31 mouse cellular contexts compared by ENCODE assay signal in the genomic region with DNA sequence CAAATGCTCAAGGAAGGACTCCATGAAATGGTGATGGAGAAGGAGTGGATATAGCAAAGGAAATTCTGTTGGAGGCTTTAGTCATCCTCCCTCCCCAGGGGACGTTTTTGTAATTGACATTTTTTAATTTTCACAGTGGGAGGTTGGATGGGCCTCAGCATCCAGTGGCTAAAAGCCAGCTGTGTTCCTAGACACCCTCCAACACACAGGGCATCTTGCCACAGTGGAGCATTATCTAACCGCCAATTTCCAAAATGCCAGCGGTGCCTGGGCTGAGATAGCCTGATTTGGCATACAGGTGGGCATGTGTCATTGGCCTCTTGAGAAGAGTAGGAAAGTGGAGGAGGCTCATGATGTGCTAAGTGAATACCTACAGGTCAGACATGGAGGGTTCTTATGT.
A peak's percentile ranks its signal among the peaks of the same experiment; 100 is the strongest.
DNase-seq lines count a peak whose midpoint lies in the region; ATAC-seq and TF ChIP-seq lines count a peak whose summit lies in the region.
"Had no signal": no experiment of that assay in that cellular context is flagged by ENCODE, and none has a peak within 500 bp of the region (broad histone marks: within the 10 kb centered on the region; RNA-seq: fewer than 3 reads in every experiment).

No protein-coding gene starts in this region.

- no peaks in the 10 kb centered on the region for H3K36me3 ChIP-seq in hindbrain, postnatal 0 days (ENCODE audit: insufficient read depth, low read length)
- H3K36me3 ChIP-seq in hindbrain, embryonic 10.5 days: no peaks in the 10 kb centered on the region
- no peaks in the 10 kb centered on the region for H3K36me3 ChIP-seq in midbrain, embryonic 14.5 days (ENCODE audit: control insufficient read depth, insufficient read depth, low read length)
- no peaks in the 10 kb centered on the region for H3K36me3 ChIP-seq in midbrain, embryonic 15.5 days (replicated peaks)
- no peaks in the 10 kb centered on the region for H3K36me3 ChIP-seq in neural tube, embryonic 14.5 days (ENCODE audit: control insufficient read depth, insufficient read depth, low read length)
- H3K36me3 ChIP-seq: embryonic facial prominence, embryonic 10.5 days; embryonic facial prominence, embryonic 13.5 days; forebrain, embryonic 12.5 days; forebrain, embryonic 15.5 days; G1E; hindbrain, embryonic 12.5 days had no signal

- H3K27ac ChIP-seq in hindbrain, postnatal 0 days: no peak overlapping the region
- no peak overlapping the region for H3K27ac ChIP-seq in hindbrain, embryonic 10.5 days
- H3K27ac ChIP-seq in midbrain, embryonic 14.5 days (replicated peaks; ENCODE audit: low read depth, low read length): no peak overlapping the region
- no peak overlapping the region for H3K27ac ChIP-seq in midbrain, embryonic 15.5 days
- H3K27ac ChIP-seq in neural tube, embryonic 14.5 days (ENCODE audit: low read depth, low read length): no peak overlapping the region
- H3K27ac ChIP-seq: embryonic facial prominence, embryonic 10.5 days; embryonic facial prominence, embryonic 13.5 days; forebrain, embryonic 12.5 days; forebrain, embryonic 15.5 days; gastrocnemius, adult 2 months; hindbrain, embryonic 12.5 days had no signal

- no peak for ATAC-seq in hindbrain, postnatal 0 days
- no peak for ATAC-seq in midbrain, embryonic 14.5 days (ENCODE audit: low FRiP score, low TSS enrichment)
- no peak for ATAC-seq in midbrain, embryonic 15.5 days (replicated peaks)
- ATAC-seq in neural tube, embryonic 14.5 days (ENCODE audit: low read depth): peak; percentile 63; the same call in 1 of the 2 replicates
- ATAC-seq: forebrain, embryonic 15.5 days; hindbrain, embryonic 16.5 days; inflammation-experienced regulatory T-cells, adult 6 months; intestine, embryonic 16.5 days; Patski had no signal

- no peak overlapping the region for H3K9ac ChIP-seq in hindbrain, postnatal 0 days (replicated peaks; ENCODE audit: low read length)
- H3K9ac ChIP-seq in midbrain, embryonic 14.5 days (replicated peaks; ENCODE audit: low read length): no peak overlapping the region
- H3K9ac ChIP-seq in midbrain, embryonic 15.5 days: no peak overlapping the region
- no peak overlapping the region for H3K9ac ChIP-seq in neural tube, embryonic 14.5 days (replicated peaks; ENCODE audit: low read depth, low read length)
- H3K9ac ChIP-seq: embryonic facial prominence, embryonic 13.5 days; forebrain, embryonic 12.5 days; forebrain, embryonic 15.5 days; hindbrain, embryonic 12.5 days had no signal

- DNase-seq in cerebellum, postnatal 14 days: peak; percentile 32 to 49
- DNase-seq in cerebellum, postnatal 36 days: no peak
- peak; percentile 9 for DNase-seq in hindbrain, postnatal 0 days (ENCODE audit: low spot score)
- no peak for DNase-seq in hindbrain, embryonic 10.5 days (ENCODE audit: low spot score)
- DNase-seq in midbrain, embryonic 14.5 days: peak; percentile 19
- no peak for DNase-seq in heart, postnatal 14 days
- DNase-seq: adrenal gland, postnatal 10 days; adrenal gland, postnatal 36 days; B cell, adult 2 months; cerebellum, adult 11 months; cerebellum, adult 2 months; cerebellum, adult 9-11 months; embryo, embryonic 11 days; gastrocnemius, adult 2 months; gastrocnemius, postnatal 14 days; heart, adult 11 months; heart, postnatal 36 days had no signal

- 41% methylated on average over 3 of the region's 3 CpGs for WGBS in hindbrain, postnatal 0 days
- WGBS in hindbrain, embryonic 10.5 days: 76% methylated on average over 3 of the region's 3 CpGs
- WGBS in midbrain, embryonic 14.5 days: 69% methylated on average over 3 of the region's 3 CpGs
- WGBS in midbrain, embryonic 15.5 days: 66% methylated on average over 3 of the region's 3 CpGs
- WGBS in neural tube, embryonic 14.5 days: 29% methylated on average over 3 of the region's 3 CpGs

- intact Hi-C loops in heart, postnatal 14 days (cut with DNase I): no loop called here

- H3K9me3 ChIP-seq in hindbrain, postnatal 0 days (ENCODE audit: low read length): no peaks in the 10 kb centered on the region
- no peaks in the 10 kb centered on the region for H3K9me3 ChIP-seq in hindbrain, embryonic 10.5 days
- H3K9me3 ChIP-seq in midbrain, embryonic 14.5 days (ENCODE audit: control insufficient read depth, low read length): no peaks in the 10 kb centered on the region
- H3K9me3 ChIP-seq in midbrain, embryonic 15.5 days: no peaks in the 10 kb centered on the region
- H3K9me3 ChIP-seq in neural tube, embryonic 14.5 days (ENCODE audit: control insufficient read depth, low read length): no peaks in the 10 kb centered on the region
- H3K9me3 ChIP-seq: embryonic facial prominence, embryonic 10.5 days; embryonic facial prominence, embryonic 13.5 days; forebrain, embryonic 12.5 days; forebrain, embryonic 15.5 days; hindbrain, embryonic 12.5 days had no signal

- no peaks in the 10 kb centered on the region for H3K4me1 ChIP-seq in hindbrain, postnatal 0 days (ENCODE audit: insufficient read depth, low read length)
- peaks cover 10% of the 10 kb centered on the region for H3K4me1 ChIP-seq in hindbrain, embryonic 10.5 days (replicated peaks)
- no peaks in the 10 kb centered on the region for H3K4me1 ChIP-seq in midbrain, embryonic 14.5 days (ENCODE audit: control insufficient read depth, insufficient read depth, low read length)
- H3K4me1 ChIP-seq in midbrain, embryonic 15.5 days: no peaks in the 10 kb centered on the region
- H3K4me1 ChIP-seq in neural tube, embryonic 14.5 days (ENCODE audit: control insufficient read depth, insufficient read depth, low read length): peaks cover 7% of the 10 kb centered on the region; the same call in 1 of the 2 replicates
- H3K4me1 ChIP-seq: embryonic facial prominence, embryonic 13.5 days; forebrain, embryonic 15.5 days had no signal

- H3K4me3 ChIP-seq in hindbrain, postnatal 0 days (ENCODE audit: low read length): no peak overlapping the region
- H3K4me3 ChIP-seq in hindbrain, embryonic 10.5 days: no peak overlapping the region
- no peak overlapping the region for H3K4me3 ChIP-seq in midbrain, embryonic 14.5 days (replicated peaks; ENCODE audit: low read depth, low read length)
- no peak overlapping the region for H3K4me3 ChIP-seq in midbrain, embryonic 15.5 days
- no peak overlapping the region for H3K4me3 ChIP-seq in neural tube, embryonic 14.5 days (ENCODE audit: low read depth, low read length)
- H3K4me3 ChIP-seq: embryonic facial prominence, embryonic 10.5 days; embryonic facial prominence, embryonic 13.5 days; erythroblast, embryonic 14.5 days; forebrain, embryonic 12.5 days; forebrain, embryonic 15.5 days; gastrocnemius, adult 2 months; hindbrain, embryonic 12.5 days had no signal

- no peak for TF ChIP-seq CTCF in hindbrain, postnatal 0 days (IDR thresholded peaks at IDR 0.05; ENCODE audit: low read depth)

- no peak overlapping the region for H3K4me2 ChIP-seq in hindbrain, postnatal 0 days (ENCODE audit: low read depth, low read length)
- H3K4me2 ChIP-seq in midbrain, embryonic 14.5 days (ENCODE audit: low read length): no peak overlapping the region
- no peak overlapping the region for H3K4me2 ChIP-seq in midbrain, embryonic 15.5 days
- H3K4me2 ChIP-seq in neural tube, embryonic 14.5 days (ENCODE audit: low read depth, low read length): no peak overlapping the region
- H3K4me2 ChIP-seq: embryonic facial prominence, embryonic 13.5 days; forebrain, embryonic 12.5 days; forebrain, embryonic 15.5 days; heart, embryonic 11.5 days; hindbrain, embryonic 12.5 days had no signal

- no peaks in the 10 kb centered on the region for H3K27me3 ChIP-seq in hindbrain, postnatal 0 days (ENCODE audit: insufficient read depth, low read length)
- no peaks in the 10 kb centered on the region for H3K27me3 ChIP-seq in hindbrain, embryonic 10.5 days (ENCODE audit: insufficient read depth, poor library complexity, severe bottlenecking)
- H3K27me3 ChIP-seq in midbrain, embryonic 14.5 days (ENCODE audit: control insufficient read depth, insufficient read depth, low read length): no peaks in the 10 kb centered on the region
- H3K27me3 ChIP-seq in midbrain, embryonic 15.5 days (replicated peaks): no peaks in the 10 kb centered on the region
- H3K27me3 ChIP-seq in neural tube, embryonic 14.5 days (ENCODE audit: control insufficient read depth, insufficient read depth, low read length): no peaks in the 10 kb centered on the region
- H3K27me3 ChIP-seq: embryonic facial prominence, embryonic 13.5 days; forebrain, embryonic 12.5 days; forebrain, embryonic 15.5 days; hindbrain, embryonic 12.5 days; Patski had no signal

Comparison
In these comparisons a context has a peak if more than half of its experiments do, and no peak if none do; other contexts are left out.
1. DNase-seq: peak in cerebellum, postnatal 14 days (2 of 2), hindbrain, postnatal 0 days (single experiment) and midbrain, embryonic 14.5 days (single experiment); none in cerebellum, postnatal 36 days (0 of 2), hindbrain, embryonic 10.5 days (single experiment) and heart, postnatal 14 days (0 of 2).